Mouse (Mus musculus) ES-Bruce4 (cell line): ENCODE measurements at regions not wholly inside any gene's neighbourhood (a gene's known extent, or its start where the extent isn't known, plus 50 kb on each side); places are given as distances from the start of the nearest gene placed in this dataset.

Source experiments
- CTCF ChIP-seq: IDR thresholded peaks from one replicate; pipeline ENCODE4 v1.8.1; 2011; ENCODE audit warnings: low read depth, low read length
- EP300 ChIP-seq: IDR thresholded peaks from 2 replicates; pipeline ENCODE4 v1.6.1; 2011; ENCODE audit warnings: low read depth, low read length; ENCODE audit not compliant: insufficient read depth
- POLR2A ChIP-seq: IDR thresholded peaks from one replicate; pipeline ENCODE4 v1.8.1; 2011; ENCODE audit warnings: low read length; ENCODE audit not compliant: insufficient read depth

DNA sequence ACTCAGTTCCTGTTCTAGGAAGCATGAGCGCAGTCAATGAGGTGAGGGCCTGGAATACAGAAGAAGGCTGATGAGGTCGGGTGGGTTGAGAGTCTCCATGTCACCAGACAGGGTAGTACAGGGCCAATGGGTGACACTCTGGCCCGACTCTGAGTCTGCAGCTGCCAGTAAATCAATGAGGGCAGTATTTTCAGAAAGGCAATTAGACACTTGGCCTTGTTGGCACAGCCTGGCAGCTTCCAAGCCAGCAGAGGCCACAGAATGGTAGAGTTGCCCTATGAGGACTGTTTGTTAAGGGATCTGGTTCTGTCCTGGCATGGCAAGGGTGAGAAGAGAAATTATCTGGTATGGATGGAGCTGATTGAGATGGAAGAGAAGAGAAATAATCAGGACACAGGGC lies 170.7 kb upstream of the Dynlrb2 start:
- no peak for TF ChIP-seq EP300
- no peak for TF ChIP-seq POLR2A
- TF ChIP-seq CTCF = no peak
